Mouse (Mus musculus) thymus, postnatal 14 days (tissue): ENCODE measurements around the gene Rhox2h.
"Not testable (repeated sequence)": the region's sequence is repeated elsewhere in the genome, so short reads cannot be mapped to it uniquely, and the experiment has no call there.

Experiments used
- DNase-seq: peaks from one replicate; pipeline ENCODE4 v3.0.0; 2021

Gene Rhox2h

DNA sequence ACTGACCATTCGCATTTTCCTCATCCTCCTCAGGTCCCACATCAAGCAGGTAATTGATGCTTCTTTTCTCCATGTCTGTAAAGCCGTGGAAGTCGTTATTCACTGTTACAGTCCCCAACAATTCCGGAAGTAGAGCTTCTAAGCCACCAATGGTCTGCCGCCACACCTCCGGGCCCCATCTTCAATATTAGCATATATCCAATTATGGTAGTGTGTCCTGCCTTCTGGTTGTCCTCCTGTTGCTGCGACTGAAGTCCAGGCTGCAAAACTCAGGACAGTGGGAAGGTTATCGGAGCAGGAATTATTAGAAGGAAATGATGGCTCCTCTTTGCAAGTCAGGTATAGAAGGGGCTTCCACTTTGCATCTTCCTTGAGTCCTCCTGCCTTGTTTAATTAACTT lies at the start of gene Rhox2h:
Gene Rhox2h, minus strand, starts transcription at position 101 of the 400 bp plus-strand sequence.
- not testable (repeated sequence) for DNase-seq

DNA sequence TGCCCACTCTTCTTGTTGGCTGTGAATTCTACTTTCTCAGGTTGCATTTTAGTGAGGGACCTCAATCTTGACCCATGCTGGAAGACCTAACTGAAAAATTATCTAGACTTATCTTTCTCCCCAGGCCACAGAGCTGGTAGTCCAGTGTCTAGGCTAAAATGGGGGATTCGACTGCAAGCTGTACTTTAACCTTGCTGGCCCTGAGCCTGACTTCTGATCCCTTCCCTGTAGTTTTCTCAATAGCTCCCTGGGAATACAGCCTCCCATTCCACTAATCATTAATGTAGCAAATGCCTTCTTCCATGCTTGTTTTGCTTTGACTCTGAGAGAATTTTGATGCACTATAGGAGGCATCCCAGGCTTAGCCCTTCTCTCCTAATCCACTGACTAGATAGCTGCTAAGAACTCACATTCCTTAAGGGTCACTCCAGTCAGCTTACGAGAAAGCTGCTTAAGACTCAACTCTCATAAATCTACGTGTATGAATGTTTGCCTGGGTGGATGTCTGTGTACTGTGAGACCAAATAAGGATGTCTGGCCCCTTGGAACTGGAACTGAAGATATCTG lies 28.8 kb upstream of the Rhox2h start:
- no peak for DNase-seq

DNA sequence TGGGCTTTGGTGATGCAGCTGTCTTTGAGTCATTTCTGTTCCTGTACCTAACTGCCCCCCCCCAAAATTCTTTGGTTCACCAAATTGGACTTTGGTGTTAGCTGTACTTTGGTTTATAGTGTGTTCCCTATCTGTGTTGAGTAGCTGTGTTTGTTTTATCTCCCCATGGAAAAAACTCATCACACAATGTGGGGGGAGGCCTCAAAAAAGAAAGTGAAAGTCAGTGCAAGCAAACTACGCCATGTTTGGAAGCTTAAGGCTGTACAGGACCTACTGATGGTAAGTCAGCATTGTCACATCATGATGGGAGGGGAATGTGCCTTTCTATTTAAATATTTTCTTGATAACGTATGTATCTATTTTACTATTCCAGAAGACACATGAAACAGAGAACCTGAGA lies 19.2 kb upstream of the Rhox2h start:
- DNase-seq, result no peak

DNA sequence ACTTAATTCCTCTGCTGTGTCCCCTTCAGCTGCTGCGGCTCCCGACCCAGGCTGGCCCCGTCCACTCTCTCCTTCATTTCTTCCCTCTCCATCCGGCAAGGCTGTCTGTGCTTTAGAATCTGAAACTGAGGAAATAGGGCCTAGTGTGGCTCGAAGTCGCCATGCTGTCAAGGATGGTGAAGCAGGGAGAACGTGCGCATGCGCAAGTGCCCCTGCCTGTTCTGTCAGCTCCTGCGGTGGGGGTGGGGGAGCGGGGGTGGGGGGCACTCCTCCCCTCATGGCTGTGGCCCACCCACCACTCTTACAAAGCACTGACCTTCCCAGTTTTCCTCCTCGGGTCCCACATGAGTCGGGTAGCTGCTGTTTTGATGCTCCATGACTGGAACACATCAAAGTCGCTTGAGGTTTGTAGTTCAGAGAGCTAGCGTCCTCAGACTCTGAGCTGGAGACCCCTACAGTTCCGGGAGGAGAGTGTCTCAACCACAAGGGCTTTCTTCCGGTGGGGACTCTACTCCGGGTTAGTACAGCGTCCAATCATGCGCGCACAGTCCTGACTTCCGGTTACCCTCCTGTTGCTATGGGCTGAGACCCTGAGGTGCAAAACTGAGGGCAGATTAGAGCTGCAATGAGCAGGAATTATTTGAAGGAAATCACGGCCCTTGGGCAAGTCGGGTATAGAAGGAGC lies 10.1 kb upstream of the Rhox2h start:
- no peak for DNase-seq

DNA sequence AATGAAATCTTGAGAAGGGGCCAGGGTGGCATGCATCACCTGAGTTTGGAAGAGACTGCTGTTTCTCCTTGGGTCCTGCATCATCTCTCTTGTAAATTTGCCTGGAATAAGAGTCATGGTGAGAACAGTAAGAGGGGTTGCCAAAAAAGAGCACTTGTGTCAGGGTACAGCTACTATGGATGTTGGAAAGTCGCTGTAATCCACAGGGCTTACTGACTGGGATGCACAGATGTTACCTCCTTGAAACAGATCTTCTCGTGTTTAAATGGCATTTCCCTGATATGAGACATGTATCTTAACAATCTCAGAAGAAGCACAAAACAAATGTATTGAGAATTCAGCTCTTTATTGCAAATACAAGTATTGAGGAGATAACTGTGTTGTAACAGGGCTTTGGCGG lies 4.4 kb downstream of the Rhox2h start, which contains the start of gene Rhox3h:
Gene Rhox3h, minus strand, starts transcription at position 101 of the 400 bp plus-strand sequence.
- not testable (repeated sequence) for DNase-seq

DNA sequence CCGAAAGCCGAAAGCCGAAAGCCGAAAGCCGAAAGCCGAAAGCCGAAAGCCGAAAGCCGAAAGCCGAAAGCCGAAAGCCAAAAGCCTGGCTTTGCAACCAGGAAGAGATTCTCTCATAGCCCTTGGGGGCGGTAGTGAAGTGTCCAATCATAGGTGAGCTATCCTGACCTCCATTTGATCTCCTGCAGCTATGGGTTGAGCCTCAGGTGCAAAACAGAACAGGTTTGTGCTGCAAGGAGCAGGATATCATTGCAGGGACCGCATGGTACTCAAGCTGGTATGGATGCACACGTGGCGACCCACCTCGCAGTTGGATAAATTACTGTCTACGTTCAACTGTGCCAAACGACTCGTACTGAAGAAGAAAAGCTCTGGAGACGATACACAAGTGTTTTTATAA lies 21.9 kb downstream of the Rhox2h start, which contains the start of gene Rhox4g:
Gene Rhox4g, minus strand, starts transcription at position 101 of the 400 bp plus-strand sequence.
- DNase-seq, result not testable (repeated sequence)

DNA sequence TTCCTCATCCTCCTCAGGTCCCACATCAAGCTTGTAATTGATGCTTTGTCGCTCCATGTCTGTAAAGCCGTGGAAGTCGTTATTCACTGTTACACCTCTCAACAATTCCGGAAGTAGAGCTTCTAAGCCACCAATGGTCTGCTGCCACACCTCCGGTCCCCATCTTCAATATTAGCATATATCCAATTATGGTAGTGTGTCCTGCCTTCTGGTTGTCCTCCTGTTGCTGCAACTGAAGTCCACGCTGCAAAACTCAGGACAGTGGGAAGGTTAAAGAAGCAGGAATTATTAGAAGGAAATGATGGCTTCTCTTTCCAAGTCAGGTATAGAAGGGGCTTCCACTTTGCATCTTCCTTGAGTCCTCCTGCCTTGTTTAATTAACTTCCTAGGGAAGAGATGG lies 29.7 kb downstream of the Rhox2h start, which contains the start of gene Rhox2g:
Gene Rhox2g, minus strand, starts transcription at position 101 of the 400 bp plus-strand sequence.
- DNase-seq, result not testable (repeated sequence)

DNA sequence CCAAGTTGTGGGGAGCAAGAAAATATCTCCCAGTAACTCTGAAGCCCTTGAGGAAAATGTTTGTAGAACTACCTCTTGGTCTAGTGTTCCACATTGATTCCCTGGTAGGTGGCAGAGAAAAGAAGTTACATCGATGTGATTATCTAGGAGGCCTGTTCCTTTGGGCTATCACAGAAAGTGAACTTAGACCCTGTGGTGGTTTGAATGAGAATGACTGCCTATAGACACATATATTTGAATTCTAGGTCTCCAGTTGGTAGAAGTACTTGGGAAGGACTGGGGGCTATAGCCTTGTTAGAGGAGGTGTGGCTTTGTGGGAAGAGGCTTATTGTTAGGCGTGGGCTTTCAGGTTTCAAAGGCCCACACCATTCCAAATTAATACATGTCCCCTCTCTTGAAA lies 44.6 kb downstream of the Rhox2h start, which contains the start of gene Rhox3g:
Gene Rhox3g, minus strand, starts transcription at position 101 of the 400 bp plus-strand sequence.
- not testable (repeated sequence) for DNase-seq
